Mouse (Mus musculus): Measurements from ENCODE around the gene Crabp2. TPM values are rescaled to one million over a fixed set of nuclear protein-coding genes. Genes with fewer than 3 reads are reported as not detected.
A peak's percentile ranks its signal among the peaks of the same experiment; 100 is the strongest.

Gene Crabp2
- polyA plus RNA-seq, 1 experiment from 2014 or later: 19.4 TPM

GRCm38 (mm10) chr3:87996971-87997614 lies 48.6 kb downstream of the Crabp2 start:
- H3K4me1 ChIP-seq (replicated peaks; ENCODE audit: control insufficient read depth, insufficient read depth, low read length): peaks cover 38% of the 10 kb centered on the region

DNA sequence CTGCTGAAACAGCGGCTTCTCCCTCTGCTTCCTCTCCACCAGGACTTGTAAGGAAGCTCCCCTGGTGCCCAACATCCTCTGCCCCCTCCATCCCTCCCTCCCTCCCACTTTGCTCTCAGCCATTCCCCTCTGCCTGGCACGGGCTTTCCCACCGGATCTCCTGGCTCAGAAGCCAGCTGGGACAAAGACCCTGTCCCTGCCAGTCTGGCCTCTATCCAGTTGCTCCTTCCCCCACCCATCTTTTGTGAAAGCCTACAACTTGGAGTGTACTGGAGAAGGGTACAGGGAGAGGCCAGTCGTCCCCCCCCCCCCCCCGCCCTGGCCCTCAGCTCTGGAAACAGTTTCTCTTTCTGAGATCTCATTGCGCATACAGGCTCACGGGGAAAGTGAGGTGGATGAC lies 50.3 kb downstream of the Crabp2 start:
- Histone ChIP-seq H3K9ac (replicated peaks; ENCODE audit: low read depth, low read length) (peak overlapping the region; percentile 42; the same call in 1 of the 2 replicates), H3K27ac (ENCODE audit: low read length) (no peak overlapping the region), H3K4me3 (replicated peaks; ENCODE audit: low read length) (peak overlapping the region; percentile 58), H3K4me2 (ENCODE audit: low read length) (peak overlapping the region; percentile 89), H3K36me3 (ENCODE audit: control insufficient read depth, insufficient read depth) (no peaks in the 10 kb centered on the region), H3K4me1 (replicated peaks; ENCODE audit: control insufficient read depth, insufficient read depth, low read length) (peaks cover 44% of the 10 kb centered on the region), H3K9me3 (ENCODE audit: control insufficient read depth, low read length) (no peaks in the 10 kb centered on the region), H3K27me3 (replicated peaks; ENCODE audit: control insufficient read depth, insufficient read depth, low read length) (peaks cover 68% of the 10 kb centered on the region)
- WGBS: under 1% methylated on average over 6 of the region's 7 CpGs
- ATAC-seq: peak; percentile 43

More at GRCm38 (mm10) chr3:87996971-87997614, 48.6 kb downstream of the Crabp2 start:
- Histone ChIP-seq H3K9ac (replicated peaks; ENCODE audit: low read depth, low read length) (peak overlapping the region; percentile 53), H3K27ac (ENCODE audit: low read length) (no peak overlapping the region), H3K27me3 (replicated peaks; ENCODE audit: control insufficient read depth, insufficient read depth, low read length) (peaks cover 70% of the 10 kb centered on the region), H3K9me3 (ENCODE audit: control insufficient read depth, low read length) (no peaks in the 10 kb centered on the region), H3K4me2 (ENCODE audit: low read length) (peak overlapping the region; percentile 80), H3K36me3 (ENCODE audit: control insufficient read depth, insufficient read depth) (no peaks in the 10 kb centered on the region), H3K4me3 (replicated peaks; ENCODE audit: low read length) (peak overlapping the region; percentile 46)
- 2% methylated on average over 48 of the region's 49 CpGs for WGBS
- no peak for ATAC-seq

DNA sequence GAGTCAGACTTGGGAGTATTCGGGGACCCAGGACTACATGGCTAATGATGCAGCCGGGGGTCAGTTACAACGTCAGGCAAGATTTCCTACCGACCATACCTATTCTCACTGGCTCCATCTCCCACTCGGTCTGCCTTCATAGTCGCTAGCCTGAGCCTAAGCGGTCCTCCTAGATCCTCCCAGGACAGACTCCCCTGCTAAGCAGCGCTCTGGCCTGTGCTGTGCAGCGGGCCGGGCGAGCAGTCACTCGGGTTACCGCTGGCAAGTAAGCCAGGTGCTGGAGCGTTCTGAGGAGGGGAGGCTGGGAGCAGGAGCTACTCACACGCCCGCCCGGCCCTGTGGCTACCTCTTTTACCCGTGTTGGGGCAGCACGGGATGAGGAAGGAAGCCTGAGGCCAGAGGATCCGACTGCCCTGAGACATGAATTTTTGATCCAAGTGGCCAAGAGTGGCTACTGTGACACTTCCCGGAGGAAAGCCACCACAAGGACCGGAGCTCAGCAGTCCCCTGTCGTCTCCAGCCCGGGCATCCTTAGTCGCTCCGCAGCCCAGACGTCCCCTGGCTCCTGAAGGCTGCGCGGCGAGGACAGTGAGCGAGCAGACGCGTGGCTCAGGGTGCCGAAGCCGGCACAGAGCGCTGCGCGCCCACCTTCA lies 50.9 kb downstream of the Crabp2 start:
- peak overlapping the region; percentile 89 for H3K4me2 ChIP-seq (ENCODE audit: low read length)
- H3K4me1 ChIP-seq (replicated peaks; ENCODE audit: control insufficient read depth, insufficient read depth, low read length): peaks cover 44% of the 10 kb centered on the region
- no peaks in the 10 kb centered on the region for H3K36me3 ChIP-seq (ENCODE audit: control insufficient read depth, insufficient read depth)
- H3K9ac ChIP-seq (replicated peaks; ENCODE audit: low read depth, low read length): peak overlapping the region; percentile 42
- H3K9me3 ChIP-seq (ENCODE audit: control insufficient read depth, low read length): no peaks in the 10 kb centered on the region
- H3K4me3 ChIP-seq (replicated peaks; ENCODE audit: low read length): peak overlapping the region; percentile 58
- ATAC-seq: peak; percentile 16; the same call in 1 of the 2 replicates
- no peak overlapping the region for H3K27ac ChIP-seq (ENCODE audit: low read length)
- peaks cover 71% of the 10 kb centered on the region for H3K27me3 ChIP-seq (replicated peaks; ENCODE audit: control insufficient read depth, insufficient read depth, low read length)
- WGBS: under 1% methylated on average over 36 of the region's 38 CpGs

DNA sequence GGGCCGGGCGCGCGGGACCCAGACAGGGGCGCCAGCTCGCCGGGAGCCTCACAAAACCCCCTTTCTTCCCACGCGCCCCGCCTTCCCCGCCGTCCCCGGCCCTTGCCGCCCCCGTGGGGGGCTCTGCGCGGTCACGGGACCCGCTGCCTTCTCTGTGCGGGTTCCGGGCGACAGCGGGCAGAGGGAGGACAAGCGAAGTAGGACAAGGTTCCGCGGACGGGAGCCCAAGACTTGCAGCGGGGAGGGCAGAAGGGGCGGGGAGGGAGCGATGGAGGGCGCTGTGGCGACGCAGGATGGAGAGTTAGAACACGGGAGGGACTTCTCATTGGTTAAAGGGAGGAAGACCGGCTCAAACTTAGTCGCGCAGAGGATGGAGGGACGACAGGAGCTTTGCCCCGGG lies 51.7 kb downstream of the Crabp2 start, which contains the start of gene Bcan:
Gene Bcan (minus strand): TSS at position 50 of the 400 bp plus-strand sequence.
- no peaks in the 10 kb centered on the region for H3K36me3 ChIP-seq (ENCODE audit: control insufficient read depth, insufficient read depth)
- H3K4me3 ChIP-seq (replicated peaks; ENCODE audit: low read length): peak within 1 kb of the TSS; percentile 58
- peak within 1 kb of the TSS; percentile 89 for H3K4me2 ChIP-seq (ENCODE audit: low read length)
- WGBS: under 1% methylated on average over 39 of the region's 39 CpGs
- 0 out of 2 replicates have a peak, but pooled peaks have one; percentile 5 for ATAC-seq
- H3K9me3 ChIP-seq (ENCODE audit: control insufficient read depth, low read length): no peaks in the 10 kb centered on the region
- peaks cover 44% of the 10 kb centered on the region for H3K4me1 ChIP-seq (replicated peaks; ENCODE audit: control insufficient read depth, insufficient read depth, low read length)
- H3K9ac ChIP-seq (replicated peaks; ENCODE audit: low read depth, low read length): peak within 1 kb of the TSS; percentile 42
- H3K27ac ChIP-seq (ENCODE audit: low read length): no peak within 1 kb of the TSS
- H3K27me3 ChIP-seq (replicated peaks; ENCODE audit: control insufficient read depth, insufficient read depth, low read length): peaks cover 64% of the 10 kb centered on the region

DNA sequence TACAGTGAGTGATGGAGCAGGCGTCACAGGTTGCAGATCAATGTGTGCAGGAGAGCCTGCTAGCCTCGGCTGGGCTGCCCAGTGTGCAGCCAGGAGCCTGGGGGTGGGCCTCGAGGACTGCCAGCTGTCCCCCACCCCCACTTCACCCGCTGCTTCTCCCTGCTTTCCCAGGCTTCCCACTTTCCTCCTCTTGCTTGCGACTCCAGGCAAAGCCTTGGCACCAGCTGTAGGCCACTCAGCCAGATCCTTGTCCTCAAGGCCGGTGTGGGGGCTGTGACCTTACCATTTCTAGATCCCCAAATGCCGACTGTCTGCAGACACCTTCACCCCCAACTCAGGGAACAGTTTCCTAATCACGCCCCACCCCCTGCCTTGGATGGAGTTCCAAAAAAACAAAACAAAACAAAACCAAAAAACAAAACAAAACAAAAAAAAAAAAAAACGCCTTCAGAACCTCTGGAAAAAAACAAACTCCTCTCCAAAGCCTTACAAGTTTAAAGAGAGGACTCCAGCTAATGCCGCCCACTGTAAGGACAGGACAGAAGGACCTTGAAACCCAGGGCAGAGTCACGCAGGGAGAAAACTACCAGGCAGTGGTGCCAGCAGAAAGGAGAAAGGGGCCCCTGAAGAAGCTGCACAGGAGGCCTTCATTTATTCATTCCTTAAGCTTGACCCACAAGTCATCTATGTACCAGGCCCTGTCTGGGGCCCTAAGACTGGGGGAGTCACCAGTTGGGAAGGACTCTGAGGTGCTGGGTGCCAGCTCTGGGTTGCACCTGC lies 52.5 kb downstream of the Crabp2 start:
- Histone ChIP-seq H3K4me2 (ENCODE audit: low read length) (peak overlapping the region; percentile 89), H3K27me3 (replicated peaks; ENCODE audit: control insufficient read depth, insufficient read depth, low read length) (peaks cover 56% of the 10 kb centered on the region), H3K27ac (ENCODE audit: low read length) (no peak overlapping the region), H3K4me3 (replicated peaks; ENCODE audit: low read length) (no peak overlapping the region; the same call in 1 of the 2 replicates), H3K4me1 (replicated peaks; ENCODE audit: control insufficient read depth, insufficient read depth, low read length) (peaks cover 44% of the 10 kb centered on the region), H3K9ac (replicated peaks; ENCODE audit: low read depth, low read length) (no peak overlapping the region), H3K36me3 (ENCODE audit: control insufficient read depth, insufficient read depth) (no peaks in the 10 kb centered on the region), H3K9me3 (ENCODE audit: control insufficient read depth, low read length) (no peaks in the 10 kb centered on the region)
- ATAC-seq: no peak
- 13% methylated on average over 11 of the region's 11 CpGs for WGBS

DNA sequence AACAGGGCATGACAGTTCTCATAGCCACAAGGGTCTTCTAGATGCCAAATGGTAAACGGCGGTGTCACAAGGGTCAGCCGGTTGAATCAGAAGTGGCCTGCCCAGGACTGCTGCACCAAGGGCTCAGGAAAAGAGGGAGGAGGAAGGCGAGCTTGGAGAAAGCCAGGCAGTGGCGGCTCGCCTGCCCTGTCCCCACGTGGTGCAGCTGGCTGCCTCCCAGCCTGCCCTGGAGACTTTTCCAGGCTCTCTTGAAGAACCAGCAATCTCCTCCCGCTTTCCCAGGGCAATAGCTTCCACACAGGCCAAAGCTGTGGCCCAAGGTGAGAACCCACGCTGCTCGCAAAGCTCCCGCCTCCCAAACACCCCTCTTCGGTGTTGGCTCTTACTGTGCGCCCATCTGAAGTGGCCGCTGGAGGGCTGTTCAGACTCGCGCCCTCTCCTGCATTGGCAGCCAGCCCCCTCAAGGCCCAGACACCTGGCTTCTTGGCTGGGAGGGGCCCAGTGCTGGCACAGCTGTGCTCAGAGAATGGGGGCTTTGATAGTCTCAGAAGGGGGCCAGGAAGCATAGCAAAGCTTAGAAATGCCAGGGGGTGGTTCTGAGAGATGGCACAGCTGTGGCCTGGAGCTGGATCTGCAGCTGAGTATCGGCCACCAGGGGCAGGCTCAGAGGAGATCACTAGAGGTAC lies 54.0 kb downstream of the Crabp2 start:
- peaks cover 35% of the 10 kb centered on the region for H3K4me1 ChIP-seq (replicated peaks; ENCODE audit: control insufficient read depth, insufficient read depth, low read length)
- peaks cover 45% of the 10 kb centered on the region for H3K27me3 ChIP-seq (replicated peaks; ENCODE audit: control insufficient read depth, insufficient read depth, low read length)
- H3K4me2 ChIP-seq (ENCODE audit: low read length): no peak overlapping the region
- no peaks in the 10 kb centered on the region for H3K36me3 ChIP-seq (ENCODE audit: control insufficient read depth, insufficient read depth)
- no peak overlapping the region for H3K4me3 ChIP-seq (replicated peaks; ENCODE audit: low read length)
- 5% methylated on average over 17 of the region's 17 CpGs for WGBS
- no peaks in the 10 kb centered on the region for H3K9me3 ChIP-seq (ENCODE audit: control insufficient read depth, low read length)
- no peak overlapping the region; the same call in 1 of the 2 replicates for H3K27ac ChIP-seq (ENCODE audit: low read length)
- no peak overlapping the region for H3K9ac ChIP-seq (replicated peaks; ENCODE audit: low read depth, low read length)
- peak; percentile 29 for ATAC-seq

Other genes with a start within 250 kb of the Crabp2 start
- gene Lrrc71, start 200.0 kb upstream of the Crabp2 start, polyA plus RNA-seq (2015; fragmentation: Nextera tagmentation; extraction: Ambion mirVana): 0.71 and 0.92 TPM in 2 replicates
- gene Ntrk1, start 153.5 kb upstream of the Crabp2 start, polyA plus RNA-seq (2015; fragmentation: Nextera tagmentation; extraction: Ambion mirVana): 1.1 and 2.1 TPM in 2 replicates
- gene Insrr, start 151.7 kb upstream of the Crabp2 start, polyA plus RNA-seq (2015; fragmentation: Nextera tagmentation; extraction: Ambion mirVana): 0.52 and 0.57 TPM in 2 replicates
- 6.9 and 7.4 TPM in 2 replicates for gene Pear1, start 124.4 kb upstream of the Crabp2 start, polyA plus RNA-seq (2015; fragmentation: Nextera tagmentation; extraction: Ambion mirVana)
- not detected in 2 replicates for gene Sh2d2a, start 101.9 kb upstream of the Crabp2 start, polyA plus RNA-seq (2015; fragmentation: Nextera tagmentation; extraction: Ambion mirVana)
- gene Prcc, start 63.1 kb upstream of the Crabp2 start, polyA plus RNA-seq (2015; fragmentation: Nextera tagmentation; extraction: Ambion mirVana): 13.8 and 16.4 TPM in 2 replicates
- 186 and 212 TPM in 2 replicates for gene Hdgf, start 42.3 kb upstream of the Crabp2 start, polyA plus RNA-seq (2015; fragmentation: Nextera tagmentation; extraction: Ambion mirVana)
- 63.4 and 64.3 TPM in 2 replicates for gene Mrpl24, start 29.2 kb upstream of the Crabp2 start, polyA plus RNA-seq (2015; fragmentation: Nextera tagmentation; extraction: Ambion mirVana)
- 43.5 and 49.4 TPM in 2 replicates for gene Isg20l2, start 18.4 kb upstream of the Crabp2 start, polyA plus RNA-seq (2015; fragmentation: Nextera tagmentation; extraction: Ambion mirVana)
- 18.4 and 23.5 TPM in 2 replicates for gene Rrnad1, start 17.9 kb upstream of the Crabp2 start, polyA plus RNA-seq (2015; fragmentation: Nextera tagmentation; extraction: Ambion mirVana)
- 35.7 and 41.6 TPM in 2 replicates for gene Nes, start 22.4 kb downstream of the Crabp2 start, polyA plus RNA-seq (2015; fragmentation: Nextera tagmentation; extraction: Ambion mirVana)
- gene Bcan, start 51.6 kb downstream of the Crabp2 start, polyA plus RNA-seq (2015; fragmentation: Nextera tagmentation; extraction: Ambion mirVana): 34.8 and 43.6 TPM in 2 replicates
- 0.25 and 0.35 TPM in 2 replicates for gene Hapln2, start 78.9 kb downstream of the Crabp2 start, polyA plus RNA-seq (2015; fragmentation: Nextera tagmentation; extraction: Ambion mirVana)
- gene Gpatch4, start 94.4 kb downstream of the Crabp2 start, polyA plus RNA-seq (2015; fragmentation: Nextera tagmentation; extraction: Ambion mirVana): 32.5 and 36.3 TPM in 2 replicates
- gene Naxe, start 109.8 kb downstream of the Crabp2 start, polyA plus RNA-seq (2015; fragmentation: Nextera tagmentation; extraction: Ambion mirVana): 164 and 168 TPM in 2 replicates
- not detected in 2 replicates for gene Ttc24, start 129.6 kb downstream of the Crabp2 start, polyA plus RNA-seq (2015; fragmentation: Nextera tagmentation; extraction: Ambion mirVana)
- 7.5 and 7.8 TPM in 2 replicates for gene Iqgap3, start 133.3 kb downstream of the Crabp2 start, polyA plus RNA-seq (2015; fragmentation: Nextera tagmentation; extraction: Ambion mirVana)
- 25.1 and 28.3 TPM in 2 replicates for gene Mef2d, start 193.7 kb downstream of the Crabp2 start, polyA plus RNA-seq (2015; fragmentation: Nextera tagmentation; extraction: Ambion mirVana)

Data from forebrain, embryonic 16.5 days (tissue).